Mouse (Mus musculus): ENCODE measurements around the gene Chst15.

Gene Chst15

GRCm38 (mm10) chr7:132335367-132335766 lies 18.3 kb upstream of the Chst15 start:
- DNase-seq: peak; percentile 51

GRCm38 (mm10) chr7:132333078-132333477 lies 16.1 kb upstream of the Chst15 start:
- DNase-seq: peak in 1 of 2 experiments; percentile 25

GRCm38 (mm10) chr7:132332176-132332575 lies 15.1 kb upstream of the Chst15 start:
- DNase-seq: no peak

GRCm38 (mm10) chr7:132330179-132330578 lies 13.2 kb upstream of the Chst15 start:
- DNase-seq: no peak

- DNase-seq: no peak
Observed at GRCm38 (mm10) chr7:132328648-132329047, 11.6 kb upstream of the Chst15 start.

GRCm38 (mm10) chr7:132325549-132326331 lies 8.7 kb upstream of the Chst15 start:
- no peak for DNase-seq

GRCm38 (mm10) chr7:132323430-132323829 lies 6.4 kb upstream of the Chst15 start:
- peak; percentile 76 to 80 for DNase-seq

GRCm38 (mm10) chr7:132321392-132321958 lies 4.4 kb upstream of the Chst15 start:
- no peak for DNase-seq

GRCm38 (mm10) chr7:132316101-132317035 lies 660 bp downstream of the Chst15 start:
- DNase-seq: peak; percentile 89 to 92

- DNase-seq: peak; percentile 76 to 77
Observed at GRCm38 (mm10) chr7:132315149-132316091, 1.6 kb downstream of the Chst15 start.

- DNase-seq: no peak
Observed at GRCm38 (mm10) chr7:132312396-132312795, 4.6 kb downstream of the Chst15 start.

- DNase-seq: no peak
Observed at GRCm38 (mm10) chr7:132308537-132309191, 8.4 kb downstream of the Chst15 start.

- no peak for DNase-seq
Observed at GRCm38 (mm10) chr7:132307722-132308271, 9.2 kb downstream of the Chst15 start.

- no peak for DNase-seq
Observed at GRCm38 (mm10) chr7:132306671-132307412, 10.2 kb downstream of the Chst15 start.

- DNase-seq: peak; percentile 73 to 79
Observed at GRCm38 (mm10) chr7:132305492-132306375, 11.3 kb downstream of the Chst15 start.

GRCm38 (mm10) chr7:132304424-132305085 lies 12.5 kb downstream of the Chst15 start:
- DNase-seq: peak; percentile 41 to 51

GRCm38 (mm10) chr7:132303988-132304387 lies 13.0 kb downstream of the Chst15 start:
- DNase-seq: peak in 1 of 2 experiments; percentile 29

- DNase-seq: no peak
Observed at GRCm38 (mm10) chr7:132302508-132303241, 14.4 kb downstream of the Chst15 start.

All from B cell, adult 2 months (primary cell).